Mouse (Mus musculus) left cerebral cortex, adult 8-10 months (tissue): ENCODE results near the gene Spag16. TPM values are rescaled to one million over a fixed set of nuclear protein-coding genes. Genes with fewer than 3 reads are reported as not detected.

Source experiments
- DNase-seq, 2 experiments: peaks; one replicate each; pipeline ENCODE4 v3.0.0; 2022; ENCODE audit warnings: low spot score in 2 of 2
- total RNA-seq, 4 experiments: library from RNA; stranded (reverse); gene quantifications; 2 replicates each; pipeline ENCODE4 v1.2.4; 2022

Gene Spag16
- total RNA-seq, 4 experiments from 2014 or later: 1.3 to 1.7 (median 1.5) TPM

- no peak for DNase-seq
Measured at GRCm38 (mm10) chr1:70082208-70082878, 255.6 kb downstream of the Spag16 start.

GRCm38 (mm10) chr1:70104683-70105082, 277.9 kb downstream of the Spag16 start:
- no peak for DNase-seq

GRCm38 (mm10) chr1:70116212-70116982, 289.6 kb downstream of the Spag16 start:
- DNase-seq: no peak

- no peak for DNase-seq
Measured at GRCm38 (mm10) chr1:70128035-70128434, 301.3 kb downstream of the Spag16 start.

GRCm38 (mm10) chr1:70135547-70135946, 308.8 kb downstream of the Spag16 start:
- no peak for DNase-seq

GRCm38 (mm10) chr1:70165343-70166158, 338.8 kb downstream of the Spag16 start:
- DNase-seq: no peak

GRCm38 (mm10) chr1:70180123-70180741, 353.5 kb downstream of the Spag16 start:
- DNase-seq: no peak

- DNase-seq: no peak
Measured at GRCm38 (mm10) chr1:70264815-70265214, 438.0 kb downstream of the Spag16 start.

GRCm38 (mm10) chr1:70265920-70266505, 439.2 kb downstream of the Spag16 start:
- no peak for DNase-seq

- DNase-seq: no peak
Measured at GRCm38 (mm10) chr1:70270139-70270538, 443.4 kb downstream of the Spag16 start.

GRCm38 (mm10) chr1:70272753-70273152, 446.0 kb downstream of the Spag16 start:
- DNase-seq: no peak

GRCm38 (mm10) chr1:70279296-70279695, 452.5 kb downstream of the Spag16 start:
- DNase-seq: no peak

GRCm38 (mm10) chr1:70283388-70283787, 456.6 kb downstream of the Spag16 start:
- DNase-seq: no peak

- no peak for DNase-seq
Measured at GRCm38 (mm10) chr1:70284140-70284539, 457.4 kb downstream of the Spag16 start.

GRCm38 (mm10) chr1:70316128-70316765, 489.5 kb downstream of the Spag16 start:
- DNase-seq: peak; percentile 8 to 11

GRCm38 (mm10) chr1:70320951-70321350, 494.2 kb downstream of the Spag16 start:
- DNase-seq: no peak

GRCm38 (mm10) chr1:70346179-70346578, 519.4 kb downstream of the Spag16 start:
- DNase-seq: no peak

GRCm38 (mm10) chr1:70351371-70351770, 524.6 kb downstream of the Spag16 start:
- DNase-seq: no peak

- DNase-seq: no peak
Measured at GRCm38 (mm10) chr1:70354014-70354413, 527.2 kb downstream of the Spag16 start.

- no peak for DNase-seq
Measured at GRCm38 (mm10) chr1:70371721-70372120, 545.0 kb downstream of the Spag16 start.

GRCm38 (mm10) chr1:70380096-70380495, 553.3 kb downstream of the Spag16 start:
- DNase-seq: peak in 1 of 2 experiments; percentile 10
